Mouse (Mus musculus): ENCODE data around the gene Fgfr2. TPM values are rescaled to one million over a fixed set of nuclear protein-coding genes. Genes with fewer than 3 reads are reported as not detected.

Gene Fgfr2
- polyA plus RNA-seq, 1 experiment from 2014 or later = 110 TPM

- 35% methylated on average over 5 of the region's 5 CpGs for WGBS
- no peak overlapping the region for H3K9ac ChIP-seq (replicated peaks; ENCODE audit: low read depth)
- peaks cover 18% of the 10 kb centered on the region; the same call in 1 of the 2 replicates for H3K4me1 ChIP-seq (ENCODE audit: insufficient read depth, low read depth, low read length)
- no peaks in the 10 kb centered on the region for H3K9me3 ChIP-seq (ENCODE audit: low read length)
- TF ChIP-seq CTCF (IDR thresholded peaks at IDR 0.05) (no peak), EP300 (IDR thresholded peaks at IDR 0.05) (no peak)
- H3K27me3 ChIP-seq (replicated peaks; ENCODE audit: insufficient read depth, low read length) = no peaks in the 10 kb centered on the region
- H3K4me2 ChIP-seq (replicated peaks; ENCODE audit: low read depth, low read length) = no peak overlapping the region
- ATAC-seq (no peak), DNase-seq (ENCODE audit: low spot score) (no peak)
- H3K36me3 ChIP-seq (ENCODE audit: insufficient read depth, low read length) = no peaks in the 10 kb centered on the region
- no peak overlapping the region for H3K4me3 ChIP-seq (ENCODE audit: low read depth, low read length)
- H3K27ac ChIP-seq (ENCODE audit: low read length) = no peak overlapping the region
These were observed 823.4 kb downstream of the Fgfr2 start for GRCm38 (mm10) chr7:132299661-132300210.

GRCm38 (mm10) chr7:132298412-132298990 is 824.6 kb downstream of the Fgfr2 start:
- WGBS = 85% methylated on average over 7 of the region's 7 CpGs
- Histone ChIP-seq H3K4me1 (ENCODE audit: insufficient read depth, low read depth, low read length) (peaks cover 13% of the 10 kb centered on the region; the same call in 1 of the 2 replicates), H3K9ac (replicated peaks; ENCODE audit: low read depth) (no peak overlapping the region), H3K36me3 (ENCODE audit: insufficient read depth, low read length) (no peaks in the 10 kb centered on the region), H3K27me3 (replicated peaks; ENCODE audit: insufficient read depth, low read length) (no peaks in the 10 kb centered on the region), H3K9me3 (ENCODE audit: low read length) (no peaks in the 10 kb centered on the region), H3K4me3 (ENCODE audit: low read depth, low read length) (no peak overlapping the region), H3K27ac (ENCODE audit: low read length) (no peak overlapping the region), H3K4me2 (replicated peaks; ENCODE audit: low read depth, low read length) (no peak overlapping the region)
- no peak for ATAC-seq
- TF ChIP-seq CTCF (IDR thresholded peaks at IDR 0.05) (no peak), EP300 (IDR thresholded peaks at IDR 0.05) (no peak)
- DNase-seq (ENCODE audit: low spot score) = no peak

GRCm38 (mm10) chr7:132296661-132297443 is 826.3 kb downstream of the Fgfr2 start:
- no peak overlapping the region for H3K4me3 ChIP-seq (ENCODE audit: low read depth, low read length)
- H3K4me1 ChIP-seq (ENCODE audit: insufficient read depth, low read depth, low read length) = peaks cover 6% of the 10 kb centered on the region; the same call in 1 of the 2 replicates
- H3K27ac ChIP-seq (ENCODE audit: low read length) = no peak overlapping the region
- WGBS = 37% methylated on average over 4 of the region's 4 CpGs
- H3K4me2 ChIP-seq (replicated peaks; ENCODE audit: low read depth, low read length) = no peak overlapping the region
- H3K36me3 ChIP-seq (ENCODE audit: insufficient read depth, low read length) = no peaks in the 10 kb centered on the region
- no peaks in the 10 kb centered on the region for H3K9me3 ChIP-seq (ENCODE audit: low read length)
- peak; percentile 64 for ATAC-seq
- TF ChIP-seq EP300 (IDR thresholded peaks at IDR 0.05) (peak; percentile 58), CTCF (IDR thresholded peaks at IDR 0.05) (no peak)
- H3K9ac ChIP-seq (replicated peaks; ENCODE audit: low read depth) = no peak overlapping the region
- DNase-seq (ENCODE audit: low spot score) = peak; percentile 66
- H3K27me3 ChIP-seq (replicated peaks; ENCODE audit: insufficient read depth, low read length) = no peaks in the 10 kb centered on the region

- H3K27me3 ChIP-seq (replicated peaks; ENCODE audit: insufficient read depth, low read length) = no peaks in the 10 kb centered on the region
- H3K4me3 ChIP-seq (ENCODE audit: low read depth, low read length) = no peak overlapping the region
- H3K4me2 ChIP-seq (replicated peaks; ENCODE audit: low read depth, low read length) = no peak overlapping the region
- H3K9ac ChIP-seq (replicated peaks; ENCODE audit: low read depth) = no peak overlapping the region
- no peak for TF ChIP-seq CTCF (IDR thresholded peaks at IDR 0.05)
- no peak for TF ChIP-seq EP300 (IDR thresholded peaks at IDR 0.05)
- ATAC-seq = no peak
- DNase-seq (ENCODE audit: low spot score) = no peak
- H3K4me1 ChIP-seq (ENCODE audit: insufficient read depth, low read depth, low read length) = peaks cover 6% of the 10 kb centered on the region; the same call in 1 of the 2 replicates
- H3K9me3 ChIP-seq (ENCODE audit: low read length) = no peaks in the 10 kb centered on the region
- no peaks in the 10 kb centered on the region for H3K36me3 ChIP-seq (ENCODE audit: insufficient read depth, low read length)
- H3K27ac ChIP-seq (ENCODE audit: low read length) = peak overlapping the region; percentile 22; the same call in 1 of the 2 replicates
- WGBS = 69% methylated on average over 3 of the region's 3 CpGs
These were observed 827.0 kb downstream of the Fgfr2 start for GRCm38 (mm10) chr7:132296132-132296531.

- WGBS = 70% methylated on average over 3 of the region's 3 CpGs
- Histone ChIP-seq H3K4me3 (ENCODE audit: low read depth, low read length) (no peak overlapping the region), H3K9me3 (ENCODE audit: low read length) (no peaks in the 10 kb centered on the region), H3K36me3 (ENCODE audit: insufficient read depth, low read length) (no peaks in the 10 kb centered on the region), H3K4me1 (ENCODE audit: insufficient read depth, low read depth, low read length) (peaks cover 4% of the 10 kb centered on the region; the same call in 1 of the 2 replicates), H3K4me2 (replicated peaks; ENCODE audit: low read depth, low read length) (no peak overlapping the region), H3K27ac (ENCODE audit: low read length) (peak overlapping the region; percentile 52), H3K27me3 (replicated peaks; ENCODE audit: insufficient read depth, low read length) (no peaks in the 10 kb centered on the region), H3K9ac (replicated peaks; ENCODE audit: low read depth) (no peak overlapping the region)
- ATAC-seq (no peak), DNase-seq (ENCODE audit: low spot score) (no peak)
- TF ChIP-seq CTCF (IDR thresholded peaks at IDR 0.05) = no peak
- TF ChIP-seq EP300 (IDR thresholded peaks at IDR 0.05) = no peak
These were observed 835.8 kb downstream of the Fgfr2 start for GRCm38 (mm10) chr7:132287340-132287664.

- TF ChIP-seq CTCF (IDR thresholded peaks at IDR 0.05) (no peak), EP300 (IDR thresholded peaks at IDR 0.05) (peak; percentile 40; the same call in 1 of the 2 replicates)
- Histone ChIP-seq H3K9me3 (ENCODE audit: low read length) (no peaks in the 10 kb centered on the region), H3K9ac (replicated peaks; ENCODE audit: low read depth) (no peak overlapping the region), H3K27ac (ENCODE audit: low read length) (peak overlapping the region; percentile 52), H3K36me3 (ENCODE audit: insufficient read depth, low read length) (no peaks in the 10 kb centered on the region), H3K27me3 (replicated peaks; ENCODE audit: insufficient read depth, low read length) (no peaks in the 10 kb centered on the region), H3K4me2 (replicated peaks; ENCODE audit: low read depth, low read length) (no peak overlapping the region), H3K4me1 (ENCODE audit: insufficient read depth, low read depth, low read length) (peaks cover 4% of the 10 kb centered on the region; the same call in 1 of the 2 replicates), H3K4me3 (ENCODE audit: low read depth, low read length) (no peak overlapping the region)
- WGBS = 3% methylated on average over 14 of the region's 14 CpGs
- DNase-seq (ENCODE audit: low spot score) (peak; percentile 84), ATAC-seq (peak; percentile 72)
These were observed 836.4 kb downstream of the Fgfr2 start for GRCm38 (mm10) chr7:132286630-132287339.
